Mouse (Mus musculus): Measurements from ENCODE around the gene Prm1.
A peak's percentile ranks its signal among the peaks of the same experiment; 100 is the strongest.

DNA sequence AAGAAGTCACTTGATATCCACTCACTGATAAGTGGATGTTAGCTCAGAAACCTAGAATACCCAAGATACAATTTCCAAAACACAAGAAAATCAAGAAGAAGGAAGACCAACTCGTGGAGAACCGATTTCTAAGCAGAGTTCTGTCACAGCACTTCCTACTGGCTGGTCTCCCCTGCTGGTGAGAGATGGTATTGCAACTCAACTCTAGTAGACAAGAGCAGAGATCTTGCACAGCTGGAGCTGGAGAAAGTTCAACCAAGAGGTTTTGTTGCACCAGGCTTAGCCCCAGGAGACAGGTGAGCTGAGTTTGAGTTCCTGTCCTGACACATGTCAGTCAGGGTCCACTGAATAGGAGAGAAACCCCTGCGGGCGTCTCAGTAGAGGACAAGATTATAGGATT lies 38.5 kb downstream of the Prm1 start:
- TF ChIP-seq CTCF (IDR thresholded peaks at IDR 0.05; ENCODE audit: low read depth) (peak; percentile 95), EP300 (IDR thresholded peaks at IDR 0.05; ENCODE audit: low read depth) (no peak)

All from liver, postnatal 0 days (tissue).